Mouse (Mus musculus) right cerebral cortex, postnatal 25 days (tissue): ENCODE measurements at regions not wholly inside any gene's neighbourhood (a gene's known extent, or its start where the extent isn't known, plus 50 kb on each side); places are given as distances from the start of the nearest gene placed in this dataset.
"Not testable (repeated sequence)": the region's sequence is repeated elsewhere in the genome, so short reads cannot be mapped to it uniquely, and the experiment has no call there.

Experiments used
- DNase-seq: peaks from one replicate; pipeline ENCODE4 v3.0.0; 2022

DNA sequence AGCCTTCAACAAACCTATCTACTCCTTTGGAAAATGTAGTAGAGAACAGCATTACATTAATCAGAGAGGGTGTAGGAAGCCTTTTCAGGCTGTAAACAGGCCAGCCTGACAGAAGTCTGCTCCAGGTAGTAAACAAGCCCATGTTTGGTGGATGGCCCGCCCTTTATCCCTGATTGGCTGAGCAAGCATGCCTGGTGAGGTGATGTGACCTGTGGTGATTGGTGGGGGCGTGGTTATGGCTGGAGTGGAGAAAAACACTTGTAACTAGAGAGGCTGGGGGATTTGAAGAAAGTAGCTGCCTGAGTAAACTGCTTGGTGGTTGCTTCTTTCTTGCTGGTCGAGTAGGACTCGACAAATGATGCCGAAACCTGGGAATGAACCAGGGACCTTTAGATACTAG is 621.3 kb upstream of the Dsel start:
- not testable (repeated sequence) for DNase-seq

DNA sequence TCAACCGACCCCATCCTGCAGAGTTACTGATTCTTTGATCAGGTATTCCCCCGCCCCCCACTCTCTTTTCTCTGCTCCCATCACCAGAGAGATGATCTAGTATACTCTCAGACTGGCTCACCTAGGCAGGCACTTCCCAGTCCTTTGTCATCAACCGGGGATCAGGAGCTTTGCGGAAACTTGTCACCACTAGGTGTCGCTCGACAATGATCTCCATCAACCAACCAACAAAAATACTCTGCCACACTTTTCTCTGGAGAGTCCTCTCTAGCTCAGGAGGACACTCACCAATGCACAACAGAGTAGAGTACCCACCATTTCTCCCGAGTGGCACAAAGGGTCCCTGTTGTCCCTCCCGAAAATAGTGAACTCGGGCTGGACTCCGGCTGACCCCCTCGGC is 591.3 kb upstream of the Dsel start:
- peak; percentile 8 for DNase-seq

DNA sequence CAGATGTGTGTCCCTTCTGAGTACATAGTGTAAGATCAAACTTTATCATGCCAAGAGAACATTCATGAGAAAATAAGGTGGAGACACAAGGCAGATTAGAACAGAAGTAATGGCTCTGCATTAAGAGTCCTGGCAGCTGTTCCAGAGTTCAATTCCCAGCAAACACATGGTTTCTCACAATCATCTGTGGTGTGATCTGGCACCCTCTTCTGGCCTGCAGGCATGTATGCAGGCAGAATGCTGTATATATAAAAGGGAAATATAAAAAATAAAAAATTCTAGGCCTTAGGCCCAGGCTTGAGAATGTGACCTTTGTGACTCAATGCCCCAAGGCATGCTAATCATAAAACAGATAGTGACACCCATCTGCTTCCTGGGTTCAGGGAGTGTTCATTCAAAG is 587.7 kb upstream of the Dsel start:
- DNase-seq: no peak

DNA sequence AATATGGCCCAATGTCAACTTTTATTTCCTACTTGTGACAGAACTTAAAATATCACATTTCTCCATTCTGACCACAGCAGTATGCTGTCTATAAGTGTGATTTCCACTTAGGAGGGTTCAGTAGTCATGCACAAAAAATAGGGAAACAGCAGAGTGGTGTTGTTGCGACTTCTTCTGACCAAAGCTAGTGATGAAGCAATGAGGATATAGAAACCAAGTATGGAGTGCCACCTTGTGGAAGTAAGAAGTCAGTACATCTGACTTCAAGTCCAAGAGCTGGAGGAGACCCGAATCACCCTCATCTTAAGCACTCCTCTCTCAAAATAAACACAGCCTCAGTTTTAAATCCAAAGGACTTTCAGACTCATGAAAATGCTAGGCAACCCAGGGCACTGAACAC is 586.9 kb upstream of the Dsel start:
- no peak for DNase-seq

DNA sequence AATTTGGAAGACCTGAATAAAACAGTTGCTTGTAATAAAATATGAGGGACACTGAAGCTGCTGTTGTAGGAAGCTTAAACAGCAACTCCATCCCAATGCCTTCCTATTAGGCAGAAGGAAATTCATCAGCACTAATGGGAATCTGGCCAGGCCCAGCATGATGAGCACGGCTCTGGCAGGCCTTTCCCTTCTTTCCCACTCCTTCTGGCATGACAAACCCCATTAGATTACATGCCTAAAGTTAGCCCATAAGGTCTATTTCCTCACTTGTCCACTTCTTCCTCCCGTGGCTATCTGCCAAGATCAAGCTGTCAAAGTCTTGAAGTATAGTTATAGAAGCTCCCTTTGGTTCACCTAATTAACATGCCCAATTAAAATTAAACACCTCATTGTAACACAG is 574.4 kb upstream of the Dsel start:
- no peak for DNase-seq

DNA sequence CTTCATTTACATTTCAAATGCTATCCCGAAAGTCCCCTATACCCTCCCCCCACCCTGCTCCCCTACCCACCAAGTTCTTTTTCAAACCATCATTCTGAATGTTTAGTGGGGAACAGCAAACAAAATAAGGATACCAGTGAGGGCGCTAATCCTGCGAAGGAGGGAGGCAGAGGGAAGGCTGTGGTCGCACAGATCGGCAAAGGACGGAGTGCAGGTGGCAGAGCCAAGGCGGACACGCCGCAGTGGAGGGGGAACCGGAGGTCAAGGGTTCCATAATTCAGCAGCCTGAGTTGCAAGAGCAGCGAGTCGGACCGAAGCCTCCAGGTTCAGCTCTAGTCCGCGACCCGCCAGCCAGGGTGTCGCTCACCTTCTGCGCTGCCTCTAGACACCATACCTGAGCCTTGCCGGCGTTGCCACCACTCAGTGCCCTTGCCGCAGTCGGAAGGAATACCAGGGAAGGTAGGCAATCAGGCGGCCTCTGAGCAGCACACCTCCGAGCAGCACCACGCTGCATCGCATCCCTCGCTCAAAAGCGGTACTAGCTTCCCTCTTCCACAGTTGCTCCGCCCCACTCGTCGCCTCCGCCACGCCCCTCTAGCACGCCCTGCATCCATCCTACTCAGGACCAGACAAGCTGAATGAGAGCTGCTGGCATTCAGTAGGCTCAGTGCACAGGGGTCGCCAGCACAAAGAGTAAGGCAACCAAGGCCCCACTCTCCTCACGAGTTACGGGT is 551.8 kb upstream of the Dsel start:
- DNase-seq: peak; percentile 55

DNA sequence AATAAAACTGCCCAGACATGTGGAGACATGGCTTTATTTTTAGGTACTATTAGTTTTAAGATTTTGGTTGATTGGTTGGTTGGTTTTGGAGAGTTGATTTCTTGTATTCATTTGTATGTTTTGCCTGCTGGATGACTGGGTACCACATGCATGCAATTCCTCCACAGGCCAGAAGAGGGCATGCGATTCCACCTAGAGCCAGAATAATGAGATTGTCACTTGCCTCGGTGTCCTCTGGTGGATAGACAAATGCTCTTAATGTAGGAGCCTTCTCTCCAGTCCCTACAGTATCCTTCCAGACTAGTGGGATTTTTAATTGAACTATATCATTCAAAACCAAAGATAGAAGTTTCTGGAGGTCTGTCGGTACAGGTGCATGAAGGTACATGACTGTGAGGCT is 524.1 kb upstream of the Dsel start:
- peak; percentile 39 for DNase-seq

DNA sequence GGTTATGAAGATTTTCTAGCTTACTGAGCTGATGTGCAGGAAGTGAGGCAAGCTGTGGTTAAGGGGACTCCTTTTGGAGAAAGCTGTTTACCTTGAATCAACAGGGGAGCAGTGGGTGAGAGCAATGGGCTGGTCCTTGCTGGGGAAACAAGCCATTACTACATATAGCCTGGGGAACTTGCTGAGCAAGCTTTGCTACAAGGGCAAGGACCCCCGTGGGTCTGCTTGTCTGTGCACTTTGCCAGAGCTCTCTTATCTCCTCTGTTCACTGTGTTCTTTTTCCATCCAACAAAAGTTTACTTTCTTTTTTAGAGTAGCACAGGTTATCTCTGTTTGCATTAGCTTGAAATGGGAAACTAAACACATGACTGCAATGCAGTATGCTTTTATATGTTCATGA is 519.3 kb upstream of the Dsel start:
- no peak for DNase-seq

DNA sequence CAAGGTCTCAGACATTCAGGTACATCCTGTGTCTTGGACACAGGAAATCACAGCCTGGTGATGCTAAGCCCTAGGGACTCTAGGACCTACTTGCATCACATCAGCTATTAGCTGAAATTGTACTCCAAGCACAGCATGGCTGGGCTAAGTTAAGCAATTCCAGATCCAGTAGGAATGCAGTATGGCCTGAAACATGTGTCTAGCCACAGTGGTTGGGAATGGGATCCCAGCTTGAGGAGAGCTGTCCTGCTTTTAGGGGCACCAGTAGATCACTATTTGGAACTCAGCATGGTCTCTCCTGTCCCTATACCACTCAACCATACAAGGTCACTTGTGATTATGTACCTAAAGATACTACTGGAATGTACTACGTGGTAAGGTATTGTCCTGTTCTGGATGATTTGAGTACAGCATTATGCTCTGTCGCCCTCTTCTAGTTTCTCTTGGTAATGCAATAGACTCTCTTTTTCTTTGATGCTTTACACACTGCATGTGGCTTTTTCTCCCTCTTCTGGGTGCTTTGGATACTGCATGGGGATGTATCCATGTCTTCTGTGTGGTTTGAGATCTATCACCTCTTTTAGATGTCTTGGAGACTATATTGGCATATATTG is 515.0 kb upstream of the Dsel start:
- peak; percentile 31 for DNase-seq

DNA sequence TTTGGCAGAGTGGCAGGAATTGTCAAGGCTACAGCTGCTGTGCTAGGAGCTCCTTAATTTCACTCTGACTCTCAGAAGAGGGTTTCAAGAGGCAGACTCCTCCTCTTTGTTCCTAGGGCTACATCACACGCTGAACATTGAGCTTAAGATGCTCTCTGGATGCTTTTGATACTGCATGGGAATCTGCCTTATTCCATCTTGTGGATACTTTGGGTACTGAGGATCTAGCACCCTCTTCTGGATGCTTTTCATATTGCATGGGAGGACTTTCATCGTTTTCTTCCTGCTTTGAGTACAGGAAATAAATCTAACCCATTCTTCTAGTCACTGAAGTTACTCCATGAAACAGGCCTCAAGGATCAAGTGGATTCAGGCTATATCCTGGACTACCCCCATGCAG is 513.9 kb upstream of the Dsel start:
- no peak for DNase-seq

DNA sequence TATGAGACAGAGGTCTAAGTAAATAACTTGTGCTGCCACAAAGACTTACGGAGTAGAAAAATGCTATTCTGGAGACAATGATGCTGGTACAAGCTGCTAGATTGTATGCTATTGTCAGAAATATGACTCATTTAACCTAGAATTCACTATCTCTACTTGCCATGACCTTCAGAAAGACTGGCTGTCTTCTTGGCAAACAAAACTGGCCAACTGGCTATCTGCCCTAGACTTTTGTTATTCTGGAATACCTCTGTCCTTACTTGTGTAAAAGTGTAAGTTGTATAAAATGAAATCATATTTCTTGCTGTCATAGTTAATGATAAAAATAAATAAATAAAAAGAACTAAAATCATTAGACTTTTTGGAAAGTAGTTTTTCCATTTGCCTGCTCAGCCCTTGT is 491.1 kb upstream of the Dsel start:
- DNase-seq: no peak
